Mouse (Mus musculus) heart, adult 2 months (tissue): ENCODE data around the gene Slc2a13. TPM values are rescaled to one million over a fixed set of nuclear protein-coding genes. Genes with fewer than 3 reads are reported as not detected.

Experiments used
- DNase-seq, 2 experiments: peaks; one replicate each; pipeline ENCODE4 v3.0.0; 2021
- H3K27ac ChIP-seq: fragments of 200-600 bp; 2 replicates; pipeline ENCODE4 v1.8.1; 2022
- H3K27me3 ChIP-seq: fragments of 200-500 bp; 2 replicates; pipeline ENCODE4 v1.6.1; 2012; ENCODE audit warnings: mild to moderate bottlenecking, low read length, inconsistent platforms, mixed read lengths; ENCODE audit not compliant: control insufficient read depth, insufficient read depth
- H3K36me3 ChIP-seq: fragments of 200-500 bp; 2 replicates; pipeline ENCODE4 v1.6.1; 2012; ENCODE audit warnings: low read length, inconsistent platforms; ENCODE audit not compliant: control insufficient read depth, insufficient read depth
- H3K4me1 ChIP-seq: fragments of 200-500 bp; 2 replicates; pipeline ENCODE4 v1.6.1; 2011; ENCODE audit warnings: low read length; ENCODE audit not compliant: control insufficient read depth, insufficient read depth
- H3K4me3 ChIP-seq: fragments of 200-600 bp; 2 replicates; pipeline ENCODE4 v1.8.1; 2022
- H3K79me2 ChIP-seq: fragments of 200-500 bp; replicated peaks from 2 replicates; pipeline ENCODE4 v1.6.1; 2012; ENCODE audit warnings: mild to moderate bottlenecking, inconsistent platforms, low read length, moderate library complexity, mixed read lengths; ENCODE audit not compliant: control insufficient read depth, insufficient read depth
- H3K9ac ChIP-seq: fragments of 200-500 bp; 2 replicates; pipeline ENCODE4 v1.6.1; 2012; ENCODE audit warnings: low read depth, mild to moderate bottlenecking, control low read depth, inconsistent platforms, low read length, mixed read lengths
- CTCF ChIP-seq: fragments of 200-600 bp; IDR thresholded peaks from 2 replicates; pipeline ENCODE4 v1.8.1; 2022; ENCODE audit warnings: antibody characterized with exemption, mild to moderate bottlenecking, moderate library complexity
- EP300 ChIP-seq: fragments of 200-500 bp; IDR thresholded peaks from 2 replicates; pipeline ENCODE4 v1.6.1; 2011; ENCODE audit warnings: low read depth, low read length, control low read depth; ENCODE audit not compliant: insufficient read depth
- POLR2A ChIP-seq: fragments of 200-500 bp; IDR thresholded peaks from 2 replicates; pipeline ENCODE4 v1.6.1; 2011; ENCODE audit warnings: mild to moderate bottlenecking, low read depth, low read length, control low read depth; ENCODE audit not compliant: insufficient read depth
- WGBS: fragments of 180-500 bp; shearing (Covaris S2); methylation state at CpG from one replicate; pipeline ENCODE4 v1.1.7; 2018; 5-methylcytosine and 5-hydroxymethylcytosine counted together
- intact Hi-C: fragments of 180-260 bp; cut with DNase I; formaldehyde crosslinking; loops from one replicate; pipeline ENCODE4 v1.15.1; 2025
- polyA plus RNA-seq: library from polyadenylated mRNA; depleted of rRNA; stranded (reverse); fragments of >200 nt; gene quantifications from 2 replicates; pipeline ENCODE4 v1.2.3, GENCODE M21; 2012
- total RNA-seq, 2 experiments: library from RNA; stranded (reverse); gene quantifications; 2 replicates each; pipeline ENCODE4 v1.2.3; 2021

Gene Slc2a13
- total and polyA plus RNA-seq, 3 experiments = 0.41 to 0.98 (median 0.84) TPM

DNA sequence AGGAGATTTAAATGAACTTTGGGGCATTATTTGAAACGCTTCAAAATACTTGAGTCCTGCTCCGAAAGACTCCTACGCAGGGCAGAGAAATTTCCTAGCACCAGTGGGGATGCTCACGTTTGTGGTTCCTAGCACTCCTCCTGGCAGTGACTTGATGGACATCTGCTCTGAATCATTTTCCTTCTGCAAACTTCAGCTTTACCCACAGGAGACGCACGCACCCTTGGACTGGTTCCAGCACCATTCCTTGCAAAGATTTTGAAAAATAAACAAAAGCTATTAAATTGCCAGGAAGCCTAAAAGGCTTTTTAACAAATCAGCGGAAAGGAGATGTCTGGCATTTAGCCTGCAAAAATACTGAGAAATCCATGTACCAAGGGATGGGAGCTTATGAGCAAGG, 28.1 kb upstream of the Slc2a13 start:
- Histone ChIP-seq H3K27ac (no peak overlapping the region), H3K4me1 (no peaks in the 10 kb centered on the region), H3K4me3 (no peak overlapping the region), H3K27me3 (no peaks in the 10 kb centered on the region), H3K9ac (no peak overlapping the region), H3K36me3 (no peaks in the 10 kb centered on the region), H3K79me2 (no peaks in the 10 kb centered on the region)
- no peak for DNase-seq
- TF ChIP-seq POLR2A (no peak), EP300 (no peak), CTCF (no peak)
- 49% methylated on average over 7 of the region's 7 CpGs for WGBS
- intact Hi-C loops = no loop called here

DNA sequence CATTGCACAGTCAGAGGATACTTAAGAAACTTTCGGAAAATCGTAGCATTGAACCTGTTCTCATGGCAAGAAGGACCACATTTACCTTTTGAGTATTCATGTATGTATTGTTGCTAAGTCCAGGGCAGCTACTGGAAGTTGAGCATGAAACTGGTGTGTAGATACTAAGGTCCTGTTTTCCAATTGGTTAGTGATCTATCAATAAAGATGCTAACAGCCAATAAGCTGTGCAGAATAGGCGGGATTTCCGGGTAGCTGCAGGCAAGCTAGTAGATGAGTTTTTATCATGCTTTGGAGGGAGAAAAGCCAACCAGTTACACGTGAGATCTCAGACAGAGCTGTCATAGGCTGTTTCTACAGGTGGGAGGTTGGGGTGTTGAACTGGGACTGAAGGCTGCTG, 24.2 kb upstream of the Slc2a13 start:
- no peak overlapping the region for H3K9ac ChIP-seq
- H3K27me3 ChIP-seq = no peaks in the 10 kb centered on the region
- H3K4me3 ChIP-seq = no peak overlapping the region
- TF ChIP-seq CTCF (no peak), POLR2A (no peak)
- no peak overlapping the region for H3K27ac ChIP-seq
- no peaks in the 10 kb centered on the region for H3K4me1 ChIP-seq
- intact Hi-C loops = no loop called here
- H3K79me2 ChIP-seq = no peaks in the 10 kb centered on the region
- H3K36me3 ChIP-seq = no peaks in the 10 kb centered on the region
- DNase-seq = no peak
- 78% methylated on average over 5 of the region's 5 CpGs for WGBS

DNA sequence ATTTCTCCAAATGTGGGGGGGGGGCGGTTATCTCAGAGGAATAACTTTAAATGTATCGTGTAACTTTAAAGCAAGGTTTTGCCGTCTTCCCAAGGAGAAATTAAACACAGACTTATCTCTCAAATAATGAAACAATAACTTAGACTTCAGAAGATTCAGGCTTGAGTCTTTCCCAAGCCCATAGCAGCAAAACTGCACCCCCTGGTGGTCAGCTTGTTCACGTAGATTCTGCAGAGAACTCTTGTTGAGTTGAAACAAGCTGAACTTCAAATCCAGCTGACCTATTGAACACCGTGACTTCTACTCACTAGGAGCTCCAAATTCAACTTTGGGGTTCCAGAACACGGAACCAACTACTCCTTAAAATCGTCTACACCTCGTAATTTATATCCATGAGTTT, 1.4 kb upstream of the Slc2a13 start:
- TF ChIP-seq POLR2A (no peak), CTCF (peak; percentile 86)
- Histone ChIP-seq H3K79me2 (no peaks in the 10 kb centered on the region), H3K27me3 (no peaks in the 10 kb centered on the region), H3K36me3 (no peaks in the 10 kb centered on the region), H3K9ac (no peak overlapping the region), H3K4me3 (no peak overlapping the region), H3K27ac (no peak overlapping the region), H3K4me1 (peaks cover 2% of the 10 kb centered on the region)
- 14% methylated on average over 8 of the region's 8 CpGs for WGBS
- peak; percentile 65 to 81 for DNase-seq
- intact Hi-C loops = loop anchor here (1.0 to 5.0 kb wide), 3 partner anchors 96 to 273 kb away; partner anchors contain the start of gene Lrrk2

DNA sequence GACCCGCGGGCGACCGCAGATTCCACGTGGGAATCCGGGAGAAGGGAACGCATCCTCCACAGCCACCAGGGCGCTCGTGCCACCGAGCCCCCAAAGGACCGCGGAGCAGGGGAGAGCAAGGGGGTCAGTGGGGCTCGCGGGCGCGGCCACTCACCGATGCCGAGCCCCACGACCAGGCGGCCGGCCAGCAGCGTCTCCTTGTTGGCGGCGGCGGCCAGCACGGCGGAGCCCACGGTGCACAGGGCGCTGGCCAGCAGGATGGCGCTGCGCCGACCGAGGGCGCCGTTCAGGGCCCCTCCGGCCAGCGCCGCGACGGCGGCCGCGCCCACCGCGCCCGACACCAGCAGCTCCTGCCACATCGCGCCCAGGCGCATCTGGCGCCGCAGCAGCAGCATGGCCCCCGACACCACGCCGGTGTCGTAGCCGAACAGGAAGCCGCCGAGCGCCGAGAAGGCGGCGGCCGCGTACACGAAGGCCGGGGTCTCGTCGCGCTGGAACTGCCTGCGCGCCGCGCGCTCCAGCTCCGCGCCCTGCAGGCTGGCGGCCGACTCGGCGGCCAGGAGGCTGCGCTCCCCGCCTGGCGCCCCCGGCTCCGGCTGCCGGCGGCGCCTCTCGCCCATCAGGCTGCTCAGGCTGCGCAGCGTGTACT, 516 bp downstream of the Slc2a13 start:
- under 1% methylated on average over 91 of the region's 91 CpGs for whole genome bisulfite sequencing
- Histone ChIP-seq H3K4me1 (peaks cover 2% of the 10 kb centered on the region), H3K27ac (peak overlapping the region; percentile 36), H3K27me3 (no peaks in the 10 kb centered on the region), H3K79me2 (no peaks in the 10 kb centered on the region), H3K36me3 (no peaks in the 10 kb centered on the region), H3K4me3 (peak overlapping the region; percentile 58), H3K9ac (peak overlapping the region; percentile 67)
- intact Hi-C loops = loop anchor here (1.0 to 5.0 kb wide), 2 partner anchors 100 to 268 kb away; partner anchors contain the start of gene Lrrk2
- TF ChIP-seq POLR2A = no peak
- peak in 1 of 2 experiments; percentile 49 for DNase-seq

DNA sequence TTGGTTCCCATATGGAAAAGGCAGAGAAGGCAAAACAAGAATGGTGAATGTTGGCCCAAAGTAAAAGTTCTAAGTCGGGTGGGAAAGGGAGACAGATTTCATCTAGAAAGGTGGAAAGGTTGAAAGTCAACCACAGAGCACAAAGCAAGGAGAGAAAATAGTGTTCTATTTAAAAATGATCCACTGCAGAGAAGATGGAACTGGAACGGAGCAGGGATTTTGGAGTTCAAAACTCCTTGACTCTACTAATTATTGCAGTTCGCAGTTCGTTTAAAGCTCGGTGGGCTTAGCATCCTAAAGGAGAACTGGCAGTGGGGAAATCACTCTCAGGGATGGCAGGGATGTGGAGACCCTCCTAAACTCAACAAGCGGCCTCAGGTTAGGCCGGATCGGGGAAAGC, 1.1 kb downstream of the Slc2a13 start:
- intact Hi-C loops = loop anchor here (5.0 kb wide), 1 partner anchor 100 kb away; the partner anchor contains the start of gene Lrrk2
- H3K27me3 ChIP-seq = no peaks in the 10 kb centered on the region

DNA sequence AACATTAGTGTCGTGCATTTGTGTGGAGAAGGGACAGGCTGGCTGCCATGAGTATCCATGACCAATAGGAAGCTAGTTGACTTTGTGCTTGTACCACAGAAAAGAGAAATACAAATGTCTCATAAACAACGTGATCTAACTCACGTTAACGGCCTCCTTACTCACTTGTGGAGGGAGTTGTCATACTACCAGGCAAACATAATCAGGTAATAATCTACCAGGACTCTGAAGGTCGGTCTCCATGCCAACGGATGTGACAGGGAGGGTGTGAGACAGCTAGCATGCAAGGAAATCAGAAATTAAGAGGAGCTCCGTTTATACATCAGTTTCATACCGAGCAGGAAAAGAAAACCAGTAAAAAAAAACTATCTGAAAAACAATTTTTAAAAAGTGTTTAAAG, 6.3 kb downstream of the Slc2a13 start:
- no peaks in the 10 kb centered on the region for H3K4me1 ChIP-seq
- TF ChIP-seq EP300 = no peak
- no peak for TF ChIP-seq POLR2A
- no peaks in the 10 kb centered on the region for H3K36me3 ChIP-seq
- H3K4me3 ChIP-seq = no peak overlapping the region
- H3K79me2 ChIP-seq = no peaks in the 10 kb centered on the region
- 80% methylated on average over 8 of the region's 8 CpGs for WGBS
- no peak for DNase-seq
- no peak overlapping the region for H3K9ac ChIP-seq
- intact Hi-C loops = no loop called here
- H3K27me3 ChIP-seq = no peaks in the 10 kb centered on the region
- H3K27ac ChIP-seq = no peak overlapping the region

More for the DNA sequence above, 1.1 kb downstream of the Slc2a13 start:
- H3K9ac ChIP-seq = no peak overlapping the region
- peaks cover 2% of the 10 kb centered on the region for H3K4me1 ChIP-seq
- no peaks in the 10 kb centered on the region for H3K79me2 ChIP-seq
- 15% methylated on average over 8 of the region's 8 CpGs for WGBS
- H3K36me3 ChIP-seq = no peaks in the 10 kb centered on the region
- H3K27ac ChIP-seq = no peak overlapping the region
- TF ChIP-seq CTCF (no peak), EP300 (no peak), POLR2A (no peak)
- peak overlapping the region; percentile 58 for H3K4me3 ChIP-seq
- DNase-seq = no peak
